Mouse (Mus musculus) ovary, postnatal 36 days (tissue): ENCODE data around the gene Bptf.
"Not testable (repeated sequence)": the region's sequence is repeated elsewhere in the genome, so short reads cannot be mapped to it uniquely, and the experiment has no call there.

Source experiments
- DNase-seq: peaks from one replicate; pipeline ENCODE4 v3.0.0; 2022; ENCODE audit warnings: low spot score, mixed read lengths

Bptf gene

DNA sequence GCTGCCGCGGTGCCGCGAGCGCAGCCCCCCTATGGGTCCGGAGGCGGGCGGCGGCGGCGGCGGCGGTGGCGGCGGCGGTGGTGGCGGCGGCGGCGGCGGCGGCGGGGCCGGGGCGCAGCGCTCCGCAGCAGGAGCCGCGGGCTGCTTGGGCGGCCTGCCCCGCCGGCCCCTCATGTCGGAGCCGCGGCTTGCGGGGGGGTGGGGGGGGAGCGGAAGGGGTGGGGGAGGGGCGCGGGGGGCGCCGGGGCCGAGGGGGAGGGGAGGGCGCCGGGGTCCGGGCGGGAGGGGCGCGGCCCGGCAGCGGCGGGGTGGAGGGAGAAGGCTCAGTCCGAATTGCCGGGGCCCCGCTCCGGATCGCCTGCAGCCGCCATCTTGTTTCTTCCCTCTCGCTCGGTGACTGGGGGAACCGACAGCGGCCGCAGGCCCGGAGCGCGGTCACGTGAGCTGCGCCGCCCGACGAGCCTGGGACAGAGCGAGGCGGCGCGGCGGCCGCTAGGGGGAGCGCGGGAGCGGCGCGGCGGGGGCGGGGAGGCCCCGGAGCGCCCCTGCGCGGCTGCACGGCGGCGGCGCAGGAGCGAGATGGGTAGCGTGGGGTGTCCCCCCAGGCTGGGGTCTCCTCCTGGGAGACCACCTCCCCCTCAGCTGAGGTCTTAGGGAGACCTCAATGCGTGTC is at the start of gene Bptf:
Bptf (minus strand) TSS at position 379 of the 673 bp plus-strand sequence.
- DNase-seq = peak; percentile 92

GRCm38 (mm10) chr11:107161215-107161614 is 29.3 kb upstream of the Bptf start:
- no peak for DNase-seq

- no peak for DNase-seq
These were observed 27.1 kb upstream of the Bptf start for GRCm38 (mm10) chr11:107159034-107159433.

DNA sequence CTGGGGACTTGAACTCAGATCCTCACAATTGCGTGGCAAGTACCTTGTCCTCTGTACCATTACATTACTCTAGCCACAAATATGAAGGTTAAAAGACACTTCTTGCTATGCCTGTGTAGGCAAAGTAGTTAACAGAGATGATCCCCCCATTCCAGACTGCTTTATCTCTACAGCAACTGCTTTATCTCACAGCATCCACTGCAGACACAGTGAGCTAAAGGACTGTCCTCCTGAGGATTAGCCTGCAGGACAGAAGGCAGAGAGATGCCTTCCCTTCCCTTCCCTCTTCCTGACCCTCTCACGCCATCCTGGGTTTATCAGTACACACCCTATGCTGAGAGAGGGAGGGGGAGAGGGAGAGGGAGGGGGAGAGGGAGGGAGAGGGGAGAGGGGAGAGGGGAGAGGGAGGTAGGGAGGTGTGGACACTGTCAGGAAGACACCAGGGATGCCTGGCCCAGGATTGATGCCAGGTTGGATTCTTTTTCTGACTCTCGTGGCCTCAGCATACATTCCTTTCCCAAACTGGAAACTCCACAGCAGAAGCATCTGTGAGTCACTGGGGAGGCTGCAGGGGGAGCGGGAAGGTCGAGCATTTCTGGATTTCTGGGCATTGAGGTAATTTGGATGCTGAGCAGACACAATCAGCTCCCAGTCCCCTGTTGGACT is 25.2 kb upstream of the Bptf start:
- no peak for DNase-seq

DNA sequence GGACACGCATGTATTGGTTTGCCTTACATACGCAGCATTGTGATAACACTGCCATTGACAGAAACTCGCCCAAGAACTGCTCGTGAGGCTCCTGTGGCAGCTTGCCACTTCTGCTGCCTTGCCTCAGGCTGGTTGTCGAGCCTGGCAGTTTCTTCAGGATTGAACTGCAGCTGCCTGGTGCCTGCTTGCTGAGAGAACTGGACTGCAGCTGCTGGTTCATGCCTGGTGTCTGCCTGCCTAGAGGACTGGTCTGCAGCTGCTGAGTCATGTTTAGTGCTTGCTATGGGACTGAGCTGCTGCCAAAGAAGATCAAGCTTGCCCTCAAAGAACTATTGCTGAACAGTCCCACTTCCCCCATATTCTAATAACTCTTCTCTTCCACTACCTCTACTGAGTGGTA is 23.4 kb upstream of the Bptf start:
- DNase-seq = no peak

- no peak for DNase-seq
These were observed 22.5 kb upstream of the Bptf start for GRCm38 (mm10) chr11:107154431-107154830.

DNA sequence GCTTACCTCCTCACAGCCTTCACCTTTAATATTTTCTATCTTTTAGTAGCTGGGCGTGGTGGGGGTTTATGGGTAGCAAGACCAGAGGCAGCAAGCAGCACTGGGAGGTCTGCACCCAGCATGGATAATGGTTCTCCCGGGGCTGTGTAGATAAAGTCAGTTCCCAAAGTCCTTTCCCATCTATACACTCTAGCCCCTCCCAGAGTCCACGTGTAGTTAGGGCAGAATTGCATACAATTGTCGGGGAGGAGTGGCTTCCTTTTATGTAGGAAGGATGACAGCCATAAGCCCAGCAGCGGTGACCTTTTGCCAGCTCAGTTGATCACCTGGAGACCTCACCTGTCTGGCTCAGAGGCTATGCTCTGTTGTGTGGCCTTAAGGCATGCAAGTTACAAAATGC is 21.7 kb upstream of the Bptf start:
- no peak for DNase-seq

GRCm38 (mm10) chr11:107151809-107152208 is 19.9 kb upstream of the Bptf start:
- DNase-seq = no peak

DNA sequence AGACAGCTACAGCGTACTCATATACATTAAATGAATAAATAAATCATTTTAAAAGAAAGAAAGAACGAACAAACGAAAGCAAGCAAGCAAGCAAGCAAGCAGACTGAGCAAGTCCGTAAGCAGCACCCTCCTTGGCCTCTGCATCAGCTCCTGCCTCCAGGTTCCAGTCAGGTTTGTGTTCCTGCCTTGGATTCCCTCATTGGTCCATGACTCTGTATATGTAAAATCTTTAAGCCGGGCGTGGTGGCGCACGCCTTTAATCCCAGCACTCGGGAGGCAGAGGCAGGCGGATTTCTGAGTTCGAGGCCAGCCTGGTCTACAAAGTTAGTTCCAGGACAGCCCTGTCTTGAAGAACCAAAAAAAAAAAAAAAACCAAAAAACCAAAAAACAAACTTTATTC is 12.0 kb upstream of the Bptf start:
- not testable (repeated sequence) for DNase-seq

- DNase-seq = no peak
These were observed 10.5 kb upstream of the Bptf start for GRCm38 (mm10) chr11:107142382-107142781.

GRCm38 (mm10) chr11:107140756-107141155 is 8.8 kb upstream of the Bptf start:
- DNase-seq = no peak

DNA sequence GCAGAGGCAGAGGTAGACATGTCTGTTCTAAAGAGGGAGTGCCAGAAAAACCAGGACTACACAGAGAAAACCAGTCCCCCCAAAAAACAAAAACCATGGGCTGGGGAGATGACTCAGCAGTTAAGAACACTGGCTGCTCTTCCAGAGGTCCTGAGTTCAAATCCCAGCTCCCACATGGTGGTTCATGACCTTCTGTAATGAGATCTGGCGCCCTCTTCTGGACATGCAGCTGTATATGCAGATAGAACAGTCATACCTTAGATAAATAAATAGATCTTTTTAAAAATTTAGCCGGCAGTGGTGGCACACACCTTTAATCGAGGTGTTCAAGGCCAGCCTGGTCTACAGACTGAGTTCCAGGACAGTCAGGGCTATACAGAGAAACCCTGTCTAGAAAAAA is 6.7 kb upstream of the Bptf start:
- DNase-seq = no peak

DNA sequence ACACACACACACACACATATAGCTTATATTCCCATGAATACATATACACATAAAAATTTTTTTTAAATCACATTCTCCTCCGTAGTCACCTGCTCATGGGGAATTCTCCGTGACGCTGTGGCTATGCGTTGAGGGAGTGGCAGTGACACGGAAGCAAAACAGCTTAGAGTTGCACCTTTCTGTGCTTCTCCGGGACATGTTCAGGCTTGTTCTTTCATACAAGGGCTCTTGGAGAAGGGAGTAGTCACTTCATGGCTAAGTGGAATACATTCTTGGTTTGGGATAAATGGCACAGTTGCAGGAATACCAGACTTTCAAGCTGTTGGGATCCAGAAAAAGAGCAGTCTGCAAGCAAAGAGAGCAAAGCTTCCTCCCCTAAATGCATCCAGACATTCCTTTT is 5.7 kb upstream of the Bptf start:
- DNase-seq = no peak

- DNase-seq = not testable (repeated sequence)
These were observed 4.5 kb upstream of the Bptf start for GRCm38 (mm10) chr11:107136458-107136857.

GRCm38 (mm10) chr11:107135741-107136140 is 3.8 kb upstream of the Bptf start:
- DNase-seq = no peak

DNA sequence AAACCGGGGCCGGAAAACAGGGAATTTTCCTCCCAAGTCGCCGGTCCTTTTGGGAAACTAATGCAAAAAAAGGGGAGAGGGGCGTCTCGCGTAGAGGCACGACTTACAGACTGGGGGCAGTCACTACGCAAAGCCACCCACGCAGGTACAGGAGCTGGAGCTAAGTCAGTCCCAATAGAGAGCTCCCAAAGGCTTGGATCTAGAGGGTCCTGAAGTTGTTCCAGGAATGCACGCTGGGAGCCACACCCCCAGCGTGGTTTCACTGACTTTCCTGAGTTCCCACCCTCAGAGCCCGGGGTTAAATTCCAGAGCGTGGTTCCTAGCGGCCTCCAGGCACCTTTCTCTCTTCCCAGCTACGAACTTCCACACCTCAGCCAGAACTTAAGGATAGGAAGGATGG is 499 bp upstream of the Bptf start:
- no peak for DNase-seq

- DNase-seq = peak; percentile 69
These were observed 813 bp downstream of the Bptf start for GRCm38 (mm10) chr11:107130879-107131748.

DNA sequence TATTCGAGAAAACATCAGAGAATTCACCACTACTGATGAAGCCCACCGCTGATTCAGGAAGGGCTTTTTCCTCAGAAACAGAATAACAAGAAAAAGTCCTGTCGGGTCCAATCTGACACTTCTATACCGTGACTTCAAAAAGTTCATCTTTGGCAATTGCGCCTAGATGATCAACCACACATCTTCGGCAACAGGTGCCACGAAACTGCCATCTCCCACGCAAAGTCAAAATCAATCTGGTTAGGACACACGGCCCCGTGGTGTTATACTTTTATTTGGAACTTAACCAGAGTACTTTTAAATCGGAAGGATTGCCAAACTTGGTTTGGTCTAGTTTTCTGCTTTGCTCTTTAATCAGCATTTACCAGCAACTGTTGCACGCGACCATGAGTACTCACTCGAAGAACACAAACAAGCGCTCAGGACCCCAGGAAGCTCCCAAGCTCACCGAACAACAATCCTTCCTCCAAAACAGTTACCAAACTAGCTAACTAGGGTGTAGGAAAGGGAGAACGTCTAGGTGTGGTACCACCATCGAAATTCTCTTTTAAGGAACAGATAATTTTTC is 1.6 kb downstream of the Bptf start:
- DNase-seq = no peak

DNA sequence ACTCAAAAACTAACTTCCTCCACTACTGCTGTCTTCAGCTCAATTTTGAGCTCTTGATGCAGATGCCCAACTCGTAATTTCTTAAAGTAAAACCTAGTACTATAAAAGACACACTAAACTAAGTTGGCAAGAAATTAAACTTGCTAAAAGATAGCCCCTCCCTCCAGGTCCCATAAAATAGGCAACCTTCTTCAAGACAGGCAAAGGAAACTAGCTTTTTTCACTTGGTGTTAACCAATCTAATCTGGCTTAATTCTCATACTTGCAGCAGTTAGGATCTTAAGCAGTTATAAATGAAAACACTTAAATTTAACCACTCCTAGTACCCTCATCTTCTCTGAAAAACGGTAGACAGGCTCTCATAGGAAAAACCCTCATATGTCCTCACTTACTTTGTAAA is 2.3 kb downstream of the Bptf start:
- no peak for DNase-seq

GRCm38 (mm10) chr11:107126716-107127115 is 5.2 kb downstream of the Bptf start:
- DNase-seq = not testable (repeated sequence)

DNA sequence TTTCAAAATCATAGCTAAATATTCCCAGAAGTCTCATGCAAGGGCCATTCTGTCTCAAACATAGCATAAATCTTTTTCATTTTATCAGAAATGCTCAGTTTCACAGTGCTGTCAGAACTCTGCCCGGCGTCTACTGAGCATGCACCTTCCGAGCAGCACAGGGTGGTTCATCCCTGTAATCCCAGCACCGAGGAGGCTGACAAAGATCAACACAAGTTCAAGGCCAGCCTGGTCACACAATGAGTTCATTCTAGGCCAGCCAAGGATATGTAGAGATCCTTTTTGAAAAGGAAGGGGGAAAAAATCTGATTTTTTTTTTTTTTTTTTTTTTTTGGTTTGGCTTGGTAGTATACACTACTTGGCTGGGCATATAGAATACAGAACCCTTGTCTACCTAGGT is 6.9 kb downstream of the Bptf start:
- no peak for DNase-seq

DNA sequence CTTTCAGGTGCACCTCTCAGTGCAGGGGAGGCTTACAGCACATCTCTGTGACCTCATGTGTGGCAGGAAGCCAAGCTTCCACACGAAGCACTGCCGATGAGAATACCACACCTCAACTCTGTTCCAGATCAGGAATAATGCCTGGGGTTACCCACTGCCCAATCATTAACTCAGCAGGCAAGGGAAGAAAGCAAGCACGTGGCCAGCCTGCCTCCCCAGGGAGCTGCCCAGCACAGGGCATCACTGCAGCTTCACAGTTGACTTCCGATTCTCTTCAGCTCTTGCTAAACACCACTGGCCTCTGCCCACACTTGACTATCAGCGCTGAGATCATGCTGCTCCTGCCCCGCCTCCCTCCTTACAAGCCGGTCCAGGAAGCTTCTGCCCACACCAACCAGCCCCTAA is 7.6 kb downstream of the Bptf start:
- peak; percentile 48 for DNase-seq

DNA sequence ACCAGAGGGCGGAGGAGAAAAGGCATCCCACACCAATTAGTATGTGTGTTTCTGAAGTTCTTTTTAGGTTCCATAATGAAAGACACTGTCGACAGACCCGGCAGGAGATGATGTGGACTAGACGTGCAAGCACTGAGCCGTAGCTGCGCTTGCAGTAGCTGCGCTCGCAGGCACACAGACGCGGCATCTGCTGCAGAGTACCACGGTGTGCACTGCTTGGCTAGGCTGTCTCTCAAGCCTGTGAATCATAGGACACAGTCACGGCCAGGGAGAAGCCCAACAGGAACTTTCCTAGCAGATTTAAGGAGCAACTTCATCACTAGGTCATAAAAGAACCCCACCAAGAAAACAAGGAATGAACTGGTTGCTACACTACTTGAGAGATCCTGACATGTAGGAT is 14.1 kb downstream of the Bptf start:
- DNase-seq = no peak
